Mouse (Mus musculus): ENCODE measurements around the gene Gm11938.

Gene Gm11938

GRCm38 (mm10) chr11:99574106-99574505, 29.0 kb downstream of the Gm11938 start:
- peak; percentile 82 for DNase-seq (ENCODE audit: extremely low spot score)

GRCm38 (mm10) chr11:99573164-99573563, 29.9 kb downstream of the Gm11938 start:
- no peak for DNase-seq (ENCODE audit: extremely low spot score)

- DNase-seq (ENCODE audit: extremely low spot score): no peak
Observed at GRCm38 (mm10) chr11:99566530-99566929, 36.6 kb downstream of the Gm11938 start, which contains the start of gene Krtap3-1. TSS of gene Krtap3-1 (minus strand) at chr11:99566630.

DNA sequence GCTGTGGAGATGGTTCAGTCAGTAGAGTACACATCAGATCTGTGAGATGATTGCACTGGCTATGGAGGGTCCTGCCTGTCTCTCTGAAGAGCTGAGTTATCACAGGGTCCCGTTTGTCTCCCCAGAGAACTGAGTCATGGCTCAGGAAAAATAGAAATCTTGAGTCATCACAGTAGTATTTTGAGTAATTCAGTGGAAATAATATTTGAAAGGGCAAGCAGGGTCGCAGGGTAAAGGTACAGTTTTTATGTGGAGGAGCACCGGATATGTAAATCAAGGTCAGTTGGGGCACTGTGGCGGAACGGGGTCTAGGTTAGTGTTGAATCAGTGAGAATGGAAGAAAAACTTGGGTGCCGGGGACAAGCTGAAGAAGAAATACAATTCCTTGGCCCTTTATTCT, 40.5 kb downstream of the Gm11938 start:
- DNase-seq (ENCODE audit: extremely low spot score): no peak

GRCm38 (mm10) chr11:99559366-99559765, 43.7 kb downstream of the Gm11938 start, which contains the start of gene Gm11939:
TSS of gene Gm11939 (minus strand) at chr11:99559466.
- DNase-seq (ENCODE audit: extremely low spot score): no peak

DNA sequence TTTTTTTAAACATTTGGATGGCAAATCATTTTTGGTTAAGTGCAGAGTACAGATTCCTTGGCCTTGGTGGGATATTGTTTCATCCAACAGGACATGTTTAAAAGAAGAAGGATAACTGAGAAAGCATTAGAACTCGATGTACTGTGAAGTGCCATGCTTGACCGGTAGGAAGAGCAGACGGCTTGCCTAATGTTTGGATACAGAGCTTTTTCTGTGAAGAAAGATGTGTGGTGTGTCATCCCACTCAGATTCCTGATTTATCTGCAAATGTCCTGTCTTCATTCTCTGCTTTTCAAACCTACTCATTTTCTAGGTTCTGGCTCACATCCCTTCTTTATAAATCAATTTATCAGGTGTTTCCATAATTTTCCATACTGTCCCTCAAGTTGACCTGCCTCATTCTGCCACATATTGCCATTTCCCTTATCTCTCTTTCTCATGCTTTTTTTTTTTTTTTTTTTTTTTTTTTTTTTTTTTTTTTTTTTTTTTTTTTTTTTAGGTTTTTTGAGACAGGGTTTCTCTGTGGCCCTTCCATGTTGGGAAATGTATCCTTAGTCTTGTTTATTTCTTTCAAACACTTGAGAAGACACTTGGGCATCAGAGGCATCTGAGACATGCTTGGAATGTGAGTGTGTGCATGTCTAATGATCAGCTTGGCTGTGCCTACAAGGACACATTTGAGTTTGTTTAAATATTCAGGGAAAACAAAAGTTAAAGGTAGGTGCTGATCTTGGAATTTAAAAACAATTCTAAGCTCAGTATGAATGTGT, 44.9 kb downstream of the Gm11938 start:
- no peak for DNase-seq (ENCODE audit: extremely low spot score)

GRCm38 (mm10) chr11:99556753-99557152, 46.4 kb downstream of the Gm11938 start, which contains the start of gene Krtap3-2:
TSS of gene Krtap3-2 (minus strand) at chr11:99556853.
- no peak for DNase-seq (ENCODE audit: extremely low spot score)

- DNase-seq (ENCODE audit: extremely low spot score): no peak
Observed at GRCm38 (mm10) chr11:99556195-99556594, 46.9 kb downstream of the Gm11938 start.
